Comparison of ENCODE assay signal across 10 mouse cellular contexts in the genomic region with DNA sequence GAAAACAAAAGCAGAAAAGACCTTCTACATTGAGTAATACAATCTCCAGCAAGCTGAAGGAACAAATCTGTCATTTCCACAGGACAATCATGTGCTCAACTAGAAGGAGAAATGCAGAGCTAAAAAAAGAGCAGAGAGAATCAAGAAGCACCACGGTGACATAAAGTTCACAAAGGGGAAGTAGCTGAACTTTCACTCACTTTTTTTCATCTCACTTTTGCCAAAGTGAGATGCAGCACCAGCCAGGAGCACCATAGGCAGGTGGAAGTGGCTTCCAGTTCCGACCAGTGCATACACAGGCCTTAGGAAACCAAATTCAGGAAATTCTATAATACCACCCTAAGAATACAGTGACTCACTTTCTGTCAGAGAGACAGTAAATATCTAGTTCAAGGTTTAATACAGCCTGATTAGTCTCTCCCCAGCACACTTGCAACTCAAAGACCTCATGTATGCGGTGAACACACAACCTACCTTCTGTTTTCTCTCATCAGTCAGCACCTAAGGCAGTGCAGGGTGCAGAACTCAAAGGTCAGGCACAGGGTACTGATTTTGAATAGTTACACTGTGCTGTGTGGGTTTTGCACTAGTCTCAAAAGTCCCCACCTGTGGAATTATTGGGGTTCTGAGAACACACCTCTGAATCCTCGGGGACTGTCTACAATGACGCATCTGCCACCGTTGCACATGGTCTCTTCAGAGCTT.
DNase-seq lines count a peak whose midpoint lies in the region; ATAC-seq and TF ChIP-seq lines count a peak whose summit lies in the region.
"Had no signal": no experiment of that assay in that cellular context is flagged by ENCODE, and none has a peak within 500 bp of the region (broad histone marks: within the 10 kb centered on the region; RNA-seq: fewer than 3 reads in every experiment).

No protein-coding gene starts in this region.

- ATAC-seq in lung, postnatal 0 days = no peak
- ATAC-seq in heart, embryonic 12.5 days (ENCODE audit: insufficient number of reproducible peaks, low FRiP score) = no peak
- ATAC-seq in intestine, postnatal 0 days = 0 out of 2 replicates have a peak, but pooled peaks have one; percentile 25
- no peak for ATAC-seq in stomach, embryonic 15.5 days (ENCODE audit: insufficient read depth, low FRiP score, low read depth)
- ATAC-seq: hindbrain, embryonic 16.5 days had no signal

- no peak overlapping the region for H3K4me3 ChIP-seq in lung, postnatal 0 days (ENCODE audit: low read depth, low read length)
- no peak overlapping the region for H3K4me3 ChIP-seq in heart, embryonic 12.5 days
- H3K4me3 ChIP-seq in intestine, postnatal 0 days (ENCODE audit: low read depth, low read length) = no peak overlapping the region
- no peak overlapping the region for H3K4me3 ChIP-seq in stomach, embryonic 15.5 days (replicated peaks)

- no peaks in the 10 kb centered on the region; the same call in 1 of the 2 replicates for H3K4me1 ChIP-seq in lung, postnatal 0 days (ENCODE audit: insufficient read depth, low read depth, low read length)
- peaks cover 79% of the 10 kb centered on the region for H3K4me1 ChIP-seq in heart, embryonic 12.5 days (replicated peaks)
- peaks cover 4% of the 10 kb centered on the region; the same call in 1 of the 2 replicates for H3K4me1 ChIP-seq in intestine, postnatal 0 days (replicated peaks; ENCODE audit: control insufficient read depth, insufficient read depth, low read length)
- H3K4me1 ChIP-seq in stomach, embryonic 15.5 days = peaks cover 10% of the 10 kb centered on the region; the same call in 1 of the 2 replicates

- no peaks in the 10 kb centered on the region for H3K36me3 ChIP-seq in lung, postnatal 0 days (ENCODE audit: insufficient read depth, low read length)
- no peaks in the 10 kb centered on the region for H3K36me3 ChIP-seq in heart, embryonic 12.5 days
- no peaks in the 10 kb centered on the region for H3K36me3 ChIP-seq in intestine, postnatal 0 days (ENCODE audit: control insufficient read depth, insufficient read depth)
- H3K36me3 ChIP-seq in stomach, embryonic 15.5 days = no peaks in the 10 kb centered on the region

- no peak for TF ChIP-seq CTCF in lung, postnatal 0 days (IDR thresholded peaks at IDR 0.05)
- TF ChIP-seq CTCF in intestine, postnatal 0 days (IDR thresholded peaks at IDR 0.05; ENCODE audit: low read depth) = no peak

- no peak for TF ChIP-seq EP300 in lung, postnatal 0 days (IDR thresholded peaks at IDR 0.05)

- H3K9ac ChIP-seq in lung, postnatal 0 days (replicated peaks; ENCODE audit: low read depth) = no peak overlapping the region
- H3K9ac ChIP-seq in heart, embryonic 12.5 days = no peak overlapping the region
- H3K9ac ChIP-seq in intestine, postnatal 0 days (ENCODE audit: low read depth, low read length) = no peak overlapping the region
- no peak overlapping the region for H3K9ac ChIP-seq in stomach, embryonic 15.5 days

- H3K27me3 ChIP-seq in lung, postnatal 0 days (replicated peaks; ENCODE audit: insufficient read depth, low read length) = no peaks in the 10 kb centered on the region
- no peaks in the 10 kb centered on the region for H3K27me3 ChIP-seq in heart, embryonic 12.5 days (replicated peaks)
- no peaks in the 10 kb centered on the region for H3K27me3 ChIP-seq in intestine, postnatal 0 days (replicated peaks; ENCODE audit: control insufficient read depth, insufficient read depth, low read length)
- H3K27me3 ChIP-seq in stomach, embryonic 15.5 days (replicated peaks) = no peaks in the 10 kb centered on the region

- H3K9me3 ChIP-seq in lung, postnatal 0 days (ENCODE audit: low read length) = no peaks in the 10 kb centered on the region
- H3K9me3 ChIP-seq in heart, embryonic 12.5 days (replicated peaks) = no peaks in the 10 kb centered on the region
- no peaks in the 10 kb centered on the region for H3K9me3 ChIP-seq in intestine, postnatal 0 days (ENCODE audit: control insufficient read depth)
- no peaks in the 10 kb centered on the region for H3K9me3 ChIP-seq in stomach, embryonic 15.5 days

- 79% methylated on average over 6 of the region's 6 CpGs for WGBS in lung, postnatal 0 days
- whole genome bisulfite sequencing in heart, embryonic 12.5 days = 47% methylated on average over 6 of the region's 6 CpGs
- WGBS in intestine, postnatal 0 days = 38% methylated on average over 6 of the region's 6 CpGs
- 59% methylated on average over 6 of the region's 6 CpGs for WGBS in stomach, embryonic 15.5 days

- H3K4me2 ChIP-seq in lung, postnatal 0 days (replicated peaks; ENCODE audit: low read depth, low read length) = no peak overlapping the region
- H3K4me2 ChIP-seq in heart, embryonic 12.5 days = 0 out of 2 replicates have a peak overlapping the region, but pooled peaks have one; percentile 20
- no peak overlapping the region for H3K4me2 ChIP-seq in intestine, postnatal 0 days (replicated peaks; ENCODE audit: low read depth)
- H3K4me2 ChIP-seq in stomach, embryonic 15.5 days = no peak overlapping the region

- DNase-seq in lung, postnatal 0 days (ENCODE audit: low spot score) = peak; percentile 47
- DNase-seq in lung, postnatal 10 days = no peak
- DNase-seq in frontal cortex, postnatal 36 days (ENCODE audit: low spot score in 2 of 2) = no peak
- no peak for DNase-seq in kidney, postnatal 14 days
- DNase-seq: kidney, postnatal 25 days; right cerebral cortex, postnatal 25 days had no signal

- no peak overlapping the region for H3K27ac ChIP-seq in lung, postnatal 0 days (ENCODE audit: low read length)
- H3K27ac ChIP-seq in heart, embryonic 12.5 days (ENCODE audit: poor library complexity, severe bottlenecking) = peak overlapping the region; percentile 76
- no peak overlapping the region; the same call in 1 of the 2 replicates for H3K27ac ChIP-seq in intestine, postnatal 0 days (ENCODE audit: low read depth, low read length)
- H3K27ac ChIP-seq in stomach, embryonic 15.5 days = 0 out of 2 replicates have a peak overlapping the region, but pooled peaks have one; percentile 2

Comparison
In these comparisons a context has a peak if more than half of its experiments do, and no peak if none do; other contexts are left out.
1. H3K27ac ChIP-seq: peak in heart, embryonic 12.5 days (single experiment) and stomach, embryonic 15.5 days (single experiment); none in lung, postnatal 0 days (single experiment) and intestine, postnatal 0 days (single experiment).